Mouse (Mus musculus) regulatory T cell (primary cell): Measurements from ENCODE around the gene Klkb1.

ENCODE experiments used
- in situ Hi-C: fragments of 300-600 bp; cut with MboI, MseI; formaldehyde crosslinking; loops from one replicate; pipeline ENCODE4 v1.15.1; 2025; ENCODE audit warnings: high pct_unique_total_duplicates

Klkb1 gene

GRCm38 (mm10) chr8:45294687-45295086 lies at the start of gene Klkb1:
TSS of gene Klkb1 (minus strand) at chr8:45294859.
- in situ Hi-C loops: no loop called here

DNA sequence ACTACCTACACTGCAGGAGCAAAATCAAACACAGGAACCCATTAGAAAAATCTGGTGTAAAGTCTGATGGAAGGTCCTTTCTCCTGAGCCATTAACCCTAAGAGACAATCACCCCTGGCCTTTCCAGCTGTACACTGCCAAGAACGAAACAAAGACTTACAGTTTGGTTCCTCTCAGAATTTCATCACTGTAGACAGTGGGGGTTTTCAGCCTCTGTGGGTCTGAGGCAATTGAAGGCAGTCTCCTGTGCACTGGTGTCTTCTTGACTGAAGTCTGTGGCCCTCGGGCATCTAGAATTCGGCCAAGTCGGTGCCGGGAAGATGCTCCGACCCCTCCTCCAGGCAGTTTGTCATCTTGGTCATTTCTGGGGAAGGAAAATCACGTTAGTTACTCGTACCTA lies 49.6 kb upstream of the Klkb1 start:
- in situ Hi-C loops: loop anchor here (25.0 kb wide), 1 partner anchor 593 kb away; the partner anchor contains the start of gene Ccdc110

DNA sequence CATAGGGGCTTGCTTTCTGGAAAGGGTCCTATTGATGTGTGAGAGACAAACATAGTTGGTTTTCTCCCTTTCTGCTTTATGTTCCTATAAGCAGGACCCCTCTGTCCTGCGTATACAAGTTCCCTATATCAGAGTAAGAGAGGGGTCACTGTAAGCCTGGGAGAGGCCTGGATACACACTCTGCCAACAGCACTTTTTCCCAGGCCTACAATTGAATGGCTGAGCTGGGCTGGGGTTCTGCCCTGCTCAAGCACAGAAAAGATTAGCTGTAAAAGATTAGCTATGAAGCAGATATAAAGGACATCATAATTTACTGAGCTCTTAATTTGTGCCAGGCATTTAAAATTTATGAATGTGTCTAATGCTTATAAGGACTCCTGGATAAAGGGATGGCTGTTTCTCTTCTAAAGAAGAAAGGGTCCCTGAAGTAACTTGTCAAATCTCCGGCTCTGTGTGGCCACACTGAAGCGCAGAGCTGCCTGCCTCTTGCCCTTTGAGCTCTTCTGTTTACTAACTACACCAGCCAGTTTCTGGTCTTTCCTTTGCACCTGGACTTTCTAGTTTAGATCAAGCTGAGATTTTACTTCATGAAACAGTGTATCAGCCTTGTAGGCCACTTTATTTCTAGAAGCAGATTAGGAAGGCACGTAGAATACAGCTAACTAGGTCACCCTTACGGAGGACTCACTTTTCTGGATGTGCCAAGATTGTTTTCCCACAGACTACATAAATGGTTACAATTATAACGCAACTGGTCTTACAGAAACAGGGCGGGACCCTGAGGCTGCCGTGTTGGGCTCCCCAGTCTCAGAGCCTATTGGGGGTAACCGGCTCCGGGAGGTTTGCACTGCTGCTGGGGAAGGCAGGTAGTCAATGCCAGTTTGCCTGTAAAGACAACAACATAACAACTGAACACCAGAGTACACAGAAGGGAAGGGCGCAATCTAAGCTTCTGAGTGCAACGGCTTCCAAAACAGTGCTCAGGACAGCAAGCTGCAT lies 47.3 kb upstream of the Klkb1 start:
- in situ Hi-C loops: loop anchor here (25.0 kb wide), 1 partner anchor 595 kb away; the partner anchor contains the start of gene Ccdc110

GRCm38 (mm10) chr8:45333493-45333892 lies 38.8 kb upstream of the Klkb1 start:
- in situ Hi-C loops: loop anchor here (25.0 kb wide), 1 partner anchor 604 kb away; the partner anchor contains the start of gene Ccdc110

GRCm38 (mm10) chr8:45332685-45333409 lies 38.2 kb upstream of the Klkb1 start, which contains the start of gene Cyp4v3:
TSS of gene Cyp4v3 (minus strand) at chr8:45333216.
- in situ Hi-C loops: loop anchor here (25.0 kb wide), 1 partner anchor 604 kb away; the partner anchor contains the start of gene Ccdc110

DNA sequence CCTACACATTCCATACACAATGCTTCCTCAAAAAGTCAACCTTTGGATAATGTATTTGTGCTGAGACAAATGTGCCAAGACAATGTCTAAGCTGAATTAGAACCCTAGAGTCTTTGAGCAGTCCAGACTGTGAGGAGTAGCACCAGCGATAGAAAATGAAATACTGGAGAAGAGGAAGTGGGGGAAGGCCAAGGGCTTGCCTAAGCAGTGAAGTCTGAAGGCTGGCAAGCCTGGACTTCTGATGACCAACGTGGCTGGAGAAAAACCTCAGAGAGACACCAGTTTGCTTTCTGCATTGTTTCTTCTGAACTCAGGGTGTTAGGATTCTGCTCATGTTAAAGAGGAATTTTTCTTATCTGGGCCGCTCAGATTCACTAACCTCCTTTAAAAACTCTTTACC lies 36.2 kb upstream of the Klkb1 start:
- in situ Hi-C loops: loop anchor here (25.0 kb wide), 1 partner anchor 606 kb away; the partner anchor contains the start of gene Ccdc110

DNA sequence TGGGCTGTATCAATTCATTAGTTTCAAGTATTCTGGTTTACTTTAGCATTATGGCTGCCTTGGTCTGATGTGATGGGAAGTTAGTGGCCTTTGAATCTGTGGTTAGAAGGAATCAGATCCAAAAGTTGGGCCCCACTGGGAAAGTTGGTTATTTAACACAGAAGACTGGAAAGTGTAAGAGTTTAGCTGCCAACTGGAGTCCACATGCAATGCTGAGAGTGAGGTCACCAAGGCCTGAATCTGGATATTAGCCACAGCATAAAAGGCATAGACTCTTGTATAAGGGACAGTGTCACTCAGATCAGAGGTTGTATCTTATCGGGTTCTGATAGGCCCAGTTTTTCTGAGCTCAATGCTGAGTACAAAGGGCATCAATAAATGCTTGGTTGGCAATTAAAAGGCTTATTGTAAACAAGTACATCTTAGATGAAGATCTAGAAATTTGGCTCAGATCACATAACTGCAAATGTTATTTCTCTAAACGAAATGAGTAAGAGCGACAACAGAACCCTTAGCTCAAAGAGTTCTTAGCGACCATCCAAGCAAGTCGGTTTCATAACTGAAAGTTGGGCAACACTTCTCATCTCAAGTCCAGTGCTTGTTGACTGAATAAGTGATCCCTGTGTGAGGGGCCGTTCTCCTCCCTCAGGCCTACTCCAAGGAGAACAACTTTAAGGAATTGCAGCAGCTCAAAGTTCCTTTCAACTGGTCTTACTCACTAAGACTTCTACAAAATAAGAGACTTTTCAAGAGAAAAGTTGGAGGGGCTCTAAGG lies 34.7 kb upstream of the Klkb1 start:
- in situ Hi-C loops: loop anchor here (25.0 kb wide), 1 partner anchor 608 kb away; the partner anchor contains the start of gene Ccdc110

- in situ Hi-C loops: loop anchor here (25.0 kb wide), 1 partner anchor 610 kb away; the partner anchor contains the start of gene Ccdc110
Observed at GRCm38 (mm10) chr8:45327076-45327475, 32.4 kb upstream of the Klkb1 start.

DNA sequence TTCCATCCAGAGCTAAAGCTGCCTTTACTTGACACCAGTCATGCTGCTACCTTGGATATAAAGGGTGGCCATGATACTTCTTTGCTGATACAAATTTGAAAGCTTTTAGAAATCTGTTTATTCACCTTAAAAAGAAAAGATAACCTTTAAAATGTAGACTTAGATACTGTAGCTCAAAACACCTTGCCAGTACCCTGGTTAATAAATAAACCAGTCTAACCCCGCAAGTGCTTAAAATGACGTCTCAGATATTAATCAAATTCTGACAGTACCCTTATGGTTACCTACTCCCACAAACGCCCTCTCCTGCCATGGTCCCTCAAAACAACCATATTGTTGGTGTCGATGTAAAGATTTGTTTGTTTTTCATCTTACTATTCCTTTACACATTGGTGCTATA lies 29.5 kb upstream of the Klkb1 start:
- in situ Hi-C loops: no loop called here

DNA sequence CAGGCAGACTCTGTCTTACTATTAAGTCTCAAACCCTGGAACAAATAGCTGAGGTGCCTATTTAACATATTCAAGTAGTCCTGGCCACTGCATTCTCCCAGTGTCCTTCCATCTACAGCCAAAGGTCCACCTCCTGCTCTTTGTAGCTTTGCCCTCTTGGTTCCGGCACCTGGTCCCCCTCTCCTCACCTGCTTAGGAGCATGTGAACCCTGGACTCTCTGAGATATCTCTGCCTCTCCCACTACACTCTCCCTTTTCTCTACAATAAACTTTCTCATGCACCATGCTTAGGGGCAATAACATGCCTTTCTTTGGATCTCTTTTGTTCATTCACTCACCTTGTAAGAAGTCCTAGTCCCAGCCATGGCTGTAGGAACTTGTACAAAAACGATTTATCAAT lies 26.7 kb upstream of the Klkb1 start:
- in situ Hi-C loops: no loop called here

- in situ Hi-C loops: no loop called here
Observed at GRCm38 (mm10) chr8:45320930-45321329, 26.3 kb upstream of the Klkb1 start.

- in situ Hi-C loops: no loop called here
Observed at GRCm38 (mm10) chr8:45310967-45311366, 16.3 kb upstream of the Klkb1 start.

GRCm38 (mm10) chr8:45308366-45308765 lies 13.7 kb upstream of the Klkb1 start, which contains the start of gene Gm45753:
TSS of gene Gm45753 (minus strand) at chr8:45308466.
- in situ Hi-C loops: no loop called here

DNA sequence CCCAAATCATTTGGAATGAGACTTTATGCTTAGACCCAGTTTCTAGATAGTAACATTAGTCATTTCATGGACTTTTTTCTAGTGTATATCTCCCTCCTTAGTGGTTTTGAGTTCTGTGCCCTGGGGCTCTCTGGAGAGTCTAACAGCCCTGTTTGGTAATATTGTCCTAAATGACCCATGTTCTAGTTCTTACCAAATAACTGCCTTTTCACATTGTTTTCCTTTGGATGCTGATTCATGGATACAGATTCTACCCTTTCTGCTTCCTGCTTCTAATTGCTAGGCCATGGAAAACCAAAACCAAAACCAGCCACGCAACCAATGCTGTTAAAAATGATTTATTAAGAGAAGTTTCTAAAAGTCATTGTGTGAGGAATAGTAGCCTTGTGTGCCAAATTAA lies 10.8 kb upstream of the Klkb1 start:
- in situ Hi-C loops: no loop called here

GRCm38 (mm10) chr8:45304354-45304753 lies 9.7 kb upstream of the Klkb1 start:
- in situ Hi-C loops: loop anchor here (5.0 kb wide), 1 partner anchor 282 kb away; no protein-coding TSS in a partner anchor

DNA sequence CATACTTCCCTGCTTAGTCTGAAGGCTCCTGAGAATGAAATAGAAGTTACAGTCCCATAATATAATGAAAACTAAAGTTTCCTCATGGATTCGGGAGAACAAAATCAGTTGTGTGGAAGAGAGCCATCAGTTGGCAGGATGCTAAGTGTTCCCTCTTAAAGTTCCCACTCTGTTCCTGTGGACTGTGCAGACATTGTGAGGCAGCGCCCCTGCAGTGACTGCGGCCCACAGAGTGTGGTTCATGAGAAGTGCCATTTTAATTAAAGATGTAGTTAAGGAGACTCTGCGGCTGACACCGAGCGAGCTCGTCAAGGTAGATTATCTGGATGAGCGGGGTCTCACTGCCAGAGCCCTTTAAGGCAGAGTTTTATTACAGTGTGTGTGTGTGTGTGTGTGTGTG lies 7.7 kb upstream of the Klkb1 start:
- in situ Hi-C loops: loop anchor here (5.0 kb wide), 1 partner anchor 280 kb away; no protein-coding TSS in a partner anchor

DNA sequence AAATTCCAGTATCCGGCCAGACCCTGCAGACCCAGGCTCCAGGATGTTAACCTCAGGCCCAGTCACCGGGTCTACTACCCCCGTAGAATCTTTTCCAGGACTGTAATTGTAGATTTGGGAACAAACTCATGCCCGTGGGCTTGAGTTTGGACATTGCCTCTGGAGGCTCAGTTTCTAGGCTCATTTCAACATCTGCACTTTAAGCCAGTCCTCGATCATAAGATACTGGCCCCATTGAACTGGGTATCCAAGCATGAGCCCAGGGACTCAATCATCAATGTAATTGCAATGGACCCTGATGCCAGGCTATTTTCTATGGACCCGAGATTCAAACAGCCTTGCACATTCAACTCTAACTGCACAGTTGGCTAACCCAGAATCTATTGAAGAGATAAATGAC lies 617 bp upstream of the Klkb1 start:
- in situ Hi-C loops: no loop called here

DNA sequence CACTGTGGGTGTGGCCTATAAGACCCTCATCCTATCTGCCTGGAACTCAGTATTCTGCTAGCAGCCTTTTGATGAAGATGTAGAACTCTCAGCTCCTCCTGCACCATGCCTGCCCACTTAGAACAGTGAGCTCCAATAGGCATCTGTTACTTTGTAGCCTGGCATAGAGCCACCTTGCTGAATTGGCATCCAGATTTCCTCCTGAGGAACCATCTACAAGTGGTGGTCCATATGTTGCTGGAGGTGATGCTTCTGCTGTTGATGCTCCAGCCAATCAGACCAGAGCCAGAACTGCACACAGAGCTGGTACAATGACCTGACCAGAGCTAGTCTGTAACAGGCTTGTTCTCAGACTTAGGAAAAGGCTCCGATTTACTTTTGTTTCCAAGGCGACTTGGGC lies 2.9 kb downstream of the Klkb1 start:
- in situ Hi-C loops: no loop called here

GRCm38 (mm10) chr8:45281630-45282029 lies 13.0 kb downstream of the Klkb1 start:
- in situ Hi-C loops: no loop called here

DNA sequence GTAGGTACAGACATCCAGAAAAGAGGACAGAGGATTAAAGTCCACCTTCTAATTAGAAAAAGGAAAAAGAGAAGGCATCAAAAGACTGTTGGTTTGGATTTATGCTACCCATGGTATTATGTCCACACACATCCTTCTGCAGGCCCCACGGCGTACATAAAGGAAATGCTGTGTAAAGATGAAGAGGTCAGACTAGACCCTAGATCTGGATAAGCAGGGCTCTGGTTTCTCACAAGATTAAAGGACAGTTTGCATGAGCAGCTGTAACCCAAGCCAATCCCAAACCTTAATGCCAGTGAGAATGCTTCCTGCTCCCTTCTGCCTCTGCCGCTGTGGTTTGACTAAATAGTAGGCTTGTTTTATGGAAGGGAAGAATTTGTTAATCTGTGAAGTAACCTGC lies 17.2 kb downstream of the Klkb1 start:
- in situ Hi-C loops: no loop called here

DNA sequence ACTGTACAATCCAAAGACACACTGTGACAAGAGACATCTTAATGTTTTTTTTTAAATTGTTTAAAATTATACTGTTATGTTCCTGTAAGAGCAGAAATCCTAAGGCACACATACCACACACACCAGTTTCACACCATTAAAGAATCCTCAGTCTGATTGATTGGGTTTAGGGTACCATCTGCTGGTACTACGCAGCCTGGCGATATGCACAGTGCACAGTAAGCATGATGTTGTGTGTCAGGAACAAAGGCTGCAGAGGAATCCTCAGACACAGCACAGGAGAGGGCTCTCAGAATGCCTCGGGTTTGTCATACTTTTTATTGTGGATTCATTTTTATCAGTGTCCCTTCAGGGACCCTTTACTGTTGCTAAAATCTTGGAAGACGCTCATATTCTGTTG lies 20.3 kb downstream of the Klkb1 start:
- in situ Hi-C loops: no loop called here
